Mouse (Mus musculus) left cerebral cortex, postnatal 25 days (tissue): Measurements from ENCODE around the gene Adgrg1. TPM values are rescaled to one million over a fixed set of nuclear protein-coding genes. Genes with fewer than 3 reads are reported as not detected.
"Not testable (repeated sequence)": the region's sequence is repeated elsewhere in the genome, so short reads cannot be mapped to it uniquely, and the experiment has no call there.

Source experiments
- DNase-seq, 2 experiments: peaks; one replicate each; pipeline ENCODE4 v3.0.0; 2022; ENCODE audit warnings: low spot score in 2 of 2, mixed read lengths in 1 of 2
- intact Hi-C: fragments of 180-260 bp; cut with DNase I; formaldehyde crosslinking; loops from one replicate; pipeline ENCODE4 v1.15.1; 2025
- total RNA-seq, 2 experiments: library from RNA; stranded (reverse); gene quantifications; 2 replicates each; pipeline ENCODE4 v1.2.3; 2021

The Adgrg1 gene
- total RNA-seq, 2 experiments from 2014 or later = 67.2 to 94.5 TPM

- intact Hi-C loops = no loop called here
- DNase-seq = no peak
These were observed 45.8 kb downstream of the Adgrg1 start for GRCm38 (mm10) chr8:95020293-95020777.

- intact Hi-C loops = no loop called here
- no peak for DNase-seq
These were observed 46.3 kb downstream of the Adgrg1 start for GRCm38 (mm10) chr8:95020821-95021220.

- DNase-seq = no peak
- intact Hi-C loops = no loop called here
These were observed 48.6 kb downstream of the Adgrg1 start for GRCm38 (mm10) chr8:95023201-95023600.

GRCm38 (mm10) chr8:95024387-95024786, 49.8 kb downstream of the Adgrg1 start:
- DNase-seq = no peak
- intact Hi-C loops = no loop called here

GRCm38 (mm10) chr8:95025421-95025820, 50.9 kb downstream of the Adgrg1 start:
- intact Hi-C loops = no loop called here
- DNase-seq = no peak

- intact Hi-C loops, DNase-seq: not testable (repeated sequence)
These were observed 53.8 kb downstream of the Adgrg1 start for GRCm38 (mm10) chr8:95028391-95028790.

GRCm38 (mm10) chr8:95037106-95037925, 62.8 kb downstream of the Adgrg1 start:
- peak; percentile 41 to 68 for DNase-seq
- intact Hi-C loops = no loop called here

GRCm38 (mm10) chr8:95041883-95042784, 67.6 kb downstream of the Adgrg1 start:
- DNase-seq = no peak
- intact Hi-C loops = no loop called here

- no peak for DNase-seq
- intact Hi-C loops = no loop called here
These were observed 70.3 kb downstream of the Adgrg1 start for GRCm38 (mm10) chr8:95044811-95045210.

- intact Hi-C loops = no loop called here
- no peak for DNase-seq
These were observed 72.4 kb downstream of the Adgrg1 start for GRCm38 (mm10) chr8:95046982-95047381.

- DNase-seq = no peak
- intact Hi-C loops = no loop called here
These were observed 73.5 kb downstream of the Adgrg1 start for GRCm38 (mm10) chr8:95047884-95048680.

- intact Hi-C loops = no loop called here
- no peak for DNase-seq
These were observed 75.1 kb downstream of the Adgrg1 start for GRCm38 (mm10) chr8:95049636-95050035.

- intact Hi-C loops = no loop called here
- DNase-seq = no peak
These were observed 79.9 kb downstream of the Adgrg1 start for GRCm38 (mm10) chr8:95054438-95054837.

- peak; percentile 25 to 31 for DNase-seq
- intact Hi-C loops = no loop called here
These were observed 80.5 kb downstream of the Adgrg1 start, which contains the start of gene Drc7 for GRCm38 (mm10) chr8:95054927-95055510. TSS of gene Drc7 (plus strand) at chr8:95055103.

GRCm38 (mm10) chr8:95056414-95056813, 81.9 kb downstream of the Adgrg1 start:
- intact Hi-C loops = no loop called here
- DNase-seq = no peak

GRCm38 (mm10) chr8:95058661-95059060, 84.1 kb downstream of the Adgrg1 start:
- no peak for DNase-seq
- intact Hi-C loops = no loop called here

GRCm38 (mm10) chr8:95059812-95060533, 85.4 kb downstream of the Adgrg1 start:
- intact Hi-C loops = no loop called here
- no peak for DNase-seq
